Mouse (Mus musculus): ENCODE measurements around the gene Necap2.

The Necap2 gene

GRCm38 (mm10) chr4:141074109-141074508 is 4.0 kb downstream of the Necap2 start:
- WGBS = 67% methylated on average over 4 of the region's 4 CpGs

GRCm38 (mm10) chr4:141073661-141074060 is 4.5 kb downstream of the Necap2 start:
- WGBS = 41% methylated on average over 9 of the region's 9 CpGs

- 92% methylated on average over 11 of the region's 11 CpGs for WGBS
Observed at GRCm38 (mm10) chr4:141072502-141072901, 5.7 kb downstream of the Necap2 start.

- WGBS = 49% methylated on average over 4 of the region's 4 CpGs
Observed at GRCm38 (mm10) chr4:141069731-141070130, 8.4 kb downstream of the Necap2 start.

- 94% methylated on average over 8 of the region's 8 CpGs for WGBS
Observed at GRCm38 (mm10) chr4:141068655-141069054, 9.5 kb downstream of the Necap2 start.

- WGBS = 70% methylated on average over 9 of the region's 9 CpGs
Observed at GRCm38 (mm10) chr4:141067516-141068046, 10.6 kb downstream of the Necap2 start.

- WGBS = 63% methylated on average over 12 of the region's 12 CpGs
Observed at GRCm38 (mm10) chr4:141066709-141067515, 11.2 kb downstream of the Necap2 start.

GRCm38 (mm10) chr4:141065123-141065522 is 13.0 kb downstream of the Necap2 start:
- WGBS = 6% methylated on average over 8 of the region's 8 CpGs

- WGBS = 79% methylated on average over 4 of the region's 4 CpGs
Observed at GRCm38 (mm10) chr4:141064104-141064659, 14.0 kb downstream of the Necap2 start.

- under 1% methylated on average over 77 of the region's 77 CpGs for WGBS
Observed at GRCm38 (mm10) chr4:141060426-141061301, 17.5 kb downstream of the Necap2 start, which contains the start of gene Crocc. Crocc (minus strand) TSS chr4:141060550.

GRCm38 (mm10) chr4:141059616-141060425 is 18.3 kb downstream of the Necap2 start:
- WGBS = 4% methylated on average over 32 of the region's 32 CpGs

GRCm38 (mm10) chr4:141058835-141059234 is 19.3 kb downstream of the Necap2 start:
- WGBS = 66% methylated on average over 9 of the region's 9 CpGs

GRCm38 (mm10) chr4:141056970-141057369 is 21.2 kb downstream of the Necap2 start:
- WGBS = 95% methylated on average over 10 of the region's 10 CpGs

- WGBS = 27% methylated on average over 17 of the region's 17 CpGs
Observed at GRCm38 (mm10) chr4:141053568-141054161, 24.5 kb downstream of the Necap2 start.

- WGBS = 41% methylated on average over 8 of the region's 8 CpGs
Observed at GRCm38 (mm10) chr4:141053138-141053537, 25.0 kb downstream of the Necap2 start.

- 51% methylated on average over 12 of the region's 12 CpGs for WGBS
Observed at GRCm38 (mm10) chr4:141052442-141052841, 25.7 kb downstream of the Necap2 start.

- 36% methylated on average over 4 of the region's 4 CpGs for WGBS
Observed at GRCm38 (mm10) chr4:141049476-141049835, 28.7 kb downstream of the Necap2 start.

- 43% methylated on average over 17 of the region's 17 CpGs for WGBS
Observed at GRCm38 (mm10) chr4:141048810-141049475, 29.2 kb downstream of the Necap2 start.

- 9% methylated on average over 8 of the region's 8 CpGs for WGBS
Observed at GRCm38 (mm10) chr4:141044816-141045215, 33.3 kb downstream of the Necap2 start.

- WGBS = 50% methylated on average over 12 of the region's 12 CpGs
Observed at GRCm38 (mm10) chr4:141041117-141041516, 37.0 kb downstream of the Necap2 start.
